In genomic region chr6:6914849-6915525, GRCm38 (mm10) we compare ENCODE assay signal across 8 mouse cellular contexts. TPM values are rescaled to one million over a fixed set of nuclear protein-coding genes. Genes with fewer than 3 reads are reported as not detected.
DNase-seq lines count a peak whose midpoint lies in the region; ATAC-seq and TF ChIP-seq lines count a peak whose summit lies in the region.

No protein-coding gene starts in this region.

- WGBS in liver, adult 2 months: 37% methylated on average over 5 of the region's 5 CpGs
- WGBS in liver, embryonic 12.5 days (ENCODE audit: insufficient replicate concordance): 39% methylated on average over 5 of the region's 5 CpGs
- WGBS in bone marrow, adult 2 months: 36% methylated on average over 5 of the region's 5 CpGs
- 38% methylated on average over 5 of the region's 5 CpGs for WGBS in hindbrain, embryonic 14.5 days
- 35% methylated on average over 5 of the region's 5 CpGs for WGBS in midbrain, embryonic 12.5 days

- no peak overlapping the region for H3K27ac ChIP-seq in liver, adult 2 months (replicated peaks; ENCODE audit: insufficient read depth, low read depth, low read length)
- H3K27ac ChIP-seq in liver, embryonic 12.5 days: no peak overlapping the region
- H3K27ac ChIP-seq in bone marrow, adult 2 months (ENCODE audit: control insufficient read depth, insufficient read depth, low read depth, low read length, poor library complexity): no peak overlapping the region
- no peak overlapping the region for H3K27ac ChIP-seq in hindbrain, embryonic 14.5 days
- H3K27ac ChIP-seq in left cerebral cortex, adult 2 months: no peak overlapping the region
- H3K27ac ChIP-seq in midbrain, embryonic 12.5 days (replicated peaks): no peak overlapping the region

- no peaks in the 10 kb centered on the region for H3K27me3 ChIP-seq in liver, adult 2 months (ENCODE audit: control insufficient read depth, insufficient read depth, low read length)
- H3K27me3 ChIP-seq in liver, embryonic 12.5 days (replicated peaks): no peaks in the 10 kb centered on the region
- H3K27me3 ChIP-seq in hindbrain, embryonic 14.5 days (ENCODE audit: control insufficient read depth, insufficient read depth, low read length): no peaks in the 10 kb centered on the region
- H3K27me3 ChIP-seq in midbrain, embryonic 12.5 days: no peaks in the 10 kb centered on the region

- H3K4me2 ChIP-seq in liver, embryonic 12.5 days: no peak overlapping the region
- no peak overlapping the region for H3K4me2 ChIP-seq in hindbrain, embryonic 14.5 days (replicated peaks)
- no peak overlapping the region for H3K4me2 ChIP-seq in midbrain, embryonic 12.5 days (replicated peaks)

- TF ChIP-seq POLR2A in liver, adult 2 months (IDR thresholded peaks at IDR 0.05; ENCODE audit: extremely low read depth, insufficient read depth, low read length): no peak
- TF ChIP-seq POLR2A in bone marrow, adult 2 months (IDR thresholded peaks at IDR 0.05; ENCODE audit: borderline replicate concordance, control insufficient read depth, low read depth, low read length): no peak

- no peak overlapping the region for H3K9ac ChIP-seq in liver, adult 2 months (ENCODE audit: low read depth, low read length)
- H3K9ac ChIP-seq in liver, embryonic 12.5 days: no peak overlapping the region
- H3K9ac ChIP-seq in hindbrain, embryonic 14.5 days: no peak overlapping the region
- no peak overlapping the region for H3K9ac ChIP-seq in midbrain, embryonic 12.5 days (replicated peaks)

- H3K36me3 ChIP-seq in liver, adult 2 months (ENCODE audit: control insufficient read depth, insufficient read depth, low read length): no peaks in the 10 kb centered on the region
- H3K36me3 ChIP-seq in liver, embryonic 12.5 days: no peaks in the 10 kb centered on the region
- H3K36me3 ChIP-seq in hindbrain, embryonic 14.5 days (replicated peaks; ENCODE audit: control insufficient read depth, insufficient read depth): no peaks in the 10 kb centered on the region
- no peaks in the 10 kb centered on the region for H3K36me3 ChIP-seq in midbrain, embryonic 12.5 days

- H3K9me3 ChIP-seq in liver, embryonic 12.5 days (replicated peaks): no peaks in the 10 kb centered on the region
- H3K9me3 ChIP-seq in hindbrain, embryonic 14.5 days (ENCODE audit: control insufficient read depth, low read length): no peaks in the 10 kb centered on the region
- H3K9me3 ChIP-seq in midbrain, embryonic 12.5 days: no peaks in the 10 kb centered on the region

- no peaks in the 10 kb centered on the region for H3K79me2 ChIP-seq in liver, adult 2 months (ENCODE audit: control insufficient read depth, insufficient read depth, low read length)

- no peak for ATAC-seq in liver, embryonic 12.5 days
- peak; percentile 88; the same call in 1 of the 2 replicates for ATAC-seq in hindbrain, embryonic 14.5 days (ENCODE audit: low FRiP score)
- ATAC-seq in midbrain, embryonic 12.5 days (ENCODE audit: low FRiP score, low read depth): peak; percentile 68

- no peak overlapping the region for H3K4me3 ChIP-seq in liver, adult 2 months (ENCODE audit: insufficient read depth, low read depth, low read length)
- H3K4me3 ChIP-seq in liver, embryonic 12.5 days: no peak overlapping the region
- no peak overlapping the region for H3K4me3 ChIP-seq in bone marrow, adult 2 months (replicated peaks; ENCODE audit: control insufficient read depth, low read depth, low read length)
- no peak overlapping the region for H3K4me3 ChIP-seq in hindbrain, embryonic 14.5 days (replicated peaks; ENCODE audit: low read length)
- no peak overlapping the region for H3K4me3 ChIP-seq in left cerebral cortex, adult 2 months
- no peak overlapping the region for H3K4me3 ChIP-seq in midbrain, embryonic 12.5 days

- peak; percentile 44 for DNase-seq in liver, adult 2 months (ENCODE audit: extremely low read depth, low read depth, low spot score)
- peak; percentile 30 for DNase-seq in fibroblast of lung, adult 2 months (ENCODE audit: low read depth)
- peak; percentile 76 for DNase-seq in hindbrain, embryonic 14.5 days (ENCODE audit: low spot score)
- peak in 1 of 2 experiments; percentile 26 for DNase-seq in left cerebral cortex, adult 2 months (ENCODE audit: extremely low spot score in 1 of 2, low spot score in 2 of 2)
- peak; percentile 23 for DNase-seq in telencephalon, adult 2 months (ENCODE audit: low read depth, low spot score)

- TF ChIP-seq CTCF in liver, adult 2 months (IDR thresholded peaks at IDR 0.05; ENCODE audit: low read depth, low read length): peak; percentile 37; the same call in 1 of the 2 replicates
- 0 out of 2 replicates have a peak, but pooled peaks have one; percentile 3 for TF ChIP-seq CTCF in bone marrow, adult 2 months (IDR thresholded peaks at IDR 0.05; ENCODE audit: control insufficient read depth, insufficient read depth, low read length)
- TF ChIP-seq CTCF in left cerebral cortex, adult 2 months (IDR thresholded peaks at IDR 0.05): peak; percentile 77

- H3K4me1 ChIP-seq in liver, adult 2 months (ENCODE audit: control insufficient read depth, insufficient read depth, low read length): no peaks in the 10 kb centered on the region
- H3K4me1 ChIP-seq in liver, embryonic 12.5 days: no peaks in the 10 kb centered on the region
- H3K4me1 ChIP-seq in bone marrow, adult 2 months (ENCODE audit: control insufficient read depth, insufficient read depth, low read length): no peaks in the 10 kb centered on the region
- H3K4me1 ChIP-seq in hindbrain, embryonic 14.5 days (replicated peaks; ENCODE audit: control insufficient read depth, insufficient read depth, low read length): no peaks in the 10 kb centered on the region
- H3K4me1 ChIP-seq in midbrain, embryonic 12.5 days: no peaks in the 10 kb centered on the region

- intact Hi-C loops in left cerebral cortex, adult 2 months (cut with DNase I): loop anchor here (2.0 to 10.0 kb wide), 3 partner anchors 908 to 1270 kb away; no protein-coding TSS in a partner anchor

RNA-seq across cellular contexts. Expression of gene Dlx5, which starts 33.1 kb away (rescaled TPM):
- total RNA-seq in liver, adult 2 months (2014; rRNA removed): not detected in 2 replicates
- polyA plus RNA-seq in liver, adult 2 months (2012; rRNA removed): not detected in 2 replicates
- polyA plus RNA-seq in liver, embryonic 12.5 days (2016; fragmentation: Nextera tagmentation; extraction: Ambion mirVana): 0.12 TPM in 1 of 2 replicates, not detected in the other
- 1.8 and 2.8 TPM in 2 replicates for polyA plus RNA-seq in bone marrow, adult 2 months (2011; ENCODE audit: insufficient read depth, insufficient read length, low replicate concordance, missing spikeins)
- not detected in 2 replicates for polyA plus RNA-seq in hindbrain, embryonic 14.5 days (2014; fragmentation: Nextera tagmentation; extraction: Ambion mirVana)
- 1 to 10 TPM; 5.6 to 8.9 TPM for total RNA-seq in left cerebral cortex, adult 2 months (2021)
- 16.1 and 22.3 TPM in 2 replicates for polyA plus RNA-seq in midbrain, embryonic 12.5 days (2016; fragmentation: Nextera tagmentation; extraction: Ambion mirVana)

RNA-seq across cellular contexts. Expression of gene Sdhaf3, which starts 40.8 kb away (rescaled TPM):
- total RNA-seq in liver, adult 2 months (2014; rRNA removed): 4.1 and 5.0 TPM in 2 replicates
- 0.66 and 0.78 TPM in 2 replicates for polyA plus RNA-seq in liver, adult 2 months (2012; rRNA removed)
- polyA plus RNA-seq in liver, embryonic 12.5 days (2016; fragmentation: Nextera tagmentation; extraction: Ambion mirVana): 3.2 and 3.7 TPM in 2 replicates
- 0.65 and 4.1 TPM in 2 replicates for polyA plus RNA-seq in bone marrow, adult 2 months (2011; ENCODE audit: insufficient read depth, insufficient read length, low replicate concordance, missing spikeins)
- 8.2 and 8.3 TPM in 2 replicates for polyA plus RNA-seq in hindbrain, embryonic 14.5 days (2014; fragmentation: Nextera tagmentation; extraction: Ambion mirVana)
- total RNA-seq in left cerebral cortex, adult 2 months (2021): 1 to 10 TPM; 6.0 to 6.3 TPM
- 6.9 and 7.1 TPM in 2 replicates for polyA plus RNA-seq in midbrain, embryonic 12.5 days (2016; fragmentation: Nextera tagmentation; extraction: Ambion mirVana)

RNA-seq across cellular contexts. Expression of gene Dlx6, which starts 51.9 kb away (rescaled TPM):
- total RNA-seq in liver, adult 2 months (2014; rRNA removed): not detected in 2 replicates
- polyA plus RNA-seq in liver, adult 2 months (2012; rRNA removed): not detected in 2 replicates
- polyA plus RNA-seq in liver, embryonic 12.5 days (2016; fragmentation: Nextera tagmentation; extraction: Ambion mirVana): not detected in 2 replicates
- polyA plus RNA-seq in bone marrow, adult 2 months (2011; ENCODE audit: insufficient read depth, insufficient read length, low replicate concordance, missing spikeins): 1.9 and 6.4 TPM in 2 replicates
- polyA plus RNA-seq in hindbrain, embryonic 14.5 days (2014; fragmentation: Nextera tagmentation; extraction: Ambion mirVana): not detected in 2 replicates
- total RNA-seq in left cerebral cortex, adult 2 months (2021): 10 to 100 TPM in 1 of 2 experiments, 1 to 10 TPM in 1; 9.1 to 11.1 TPM
- polyA plus RNA-seq in midbrain, embryonic 12.5 days (2016; fragmentation: Nextera tagmentation; extraction: Ambion mirVana): 2.6 and 3.5 TPM in 2 replicates

Comparison
In these comparisons a context has a peak if more than half of its experiments do, and no peak if none do; other contexts are left out.
1. CTCF ChIP-seq: peak in every context shown above with its lines; median percentile 77 in left cerebral cortex, adult 2 months; 37 in liver, adult 2 months; 3 in bone marrow, adult 2 months.